Mouse (Mus musculus) layer of hippocampus, adult 11-12 months (tissue): ENCODE measurements around the gene Top1.

Experiments
- DNase-seq: peaks from one replicate; pipeline ENCODE4 v3.0.0; 2022; ENCODE audit warnings: low spot score

The Top1 gene

DNA sequence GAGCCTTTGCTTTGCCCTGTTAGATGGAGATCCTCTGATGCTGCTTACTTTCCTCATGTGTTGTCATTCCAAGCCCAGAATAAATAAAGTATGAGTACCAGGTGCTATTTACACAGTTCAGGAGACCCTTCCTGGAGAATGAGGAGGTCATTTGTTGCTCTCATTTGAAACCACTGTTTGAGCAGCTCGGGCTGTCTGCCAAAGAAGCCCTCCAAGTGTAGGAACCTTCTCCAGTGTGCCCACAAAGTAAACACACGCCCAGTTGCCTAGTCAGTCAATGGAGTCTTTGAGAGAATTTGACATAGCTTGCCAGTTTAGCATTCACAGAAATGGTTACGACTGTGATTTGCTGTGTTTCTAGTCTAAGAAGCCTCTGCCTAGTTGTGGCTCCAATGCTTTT is 73.1 kb downstream of the Top1 start:
- no peak for DNase-seq

DNA sequence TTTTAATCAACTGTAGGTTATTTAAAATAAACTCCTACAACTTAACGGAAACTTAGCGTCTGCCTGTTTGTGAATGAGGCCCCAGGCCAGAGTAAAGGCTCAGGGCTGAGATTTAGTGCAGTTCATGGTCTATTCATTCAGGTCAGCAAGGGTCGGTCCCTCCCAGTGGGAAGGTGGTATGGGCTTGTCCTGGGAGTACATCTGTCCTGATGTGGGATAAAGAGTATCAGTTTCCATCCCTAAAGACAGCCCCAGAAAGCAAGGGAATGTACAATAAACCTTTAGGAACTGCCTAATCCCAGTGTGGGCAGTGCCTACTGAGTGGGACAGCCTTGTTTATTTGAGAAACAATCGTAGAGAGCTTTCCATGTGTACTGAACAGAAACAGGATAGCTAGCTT is 77.0 kb downstream of the Top1 start:
- DNase-seq, result no peak

DNA sequence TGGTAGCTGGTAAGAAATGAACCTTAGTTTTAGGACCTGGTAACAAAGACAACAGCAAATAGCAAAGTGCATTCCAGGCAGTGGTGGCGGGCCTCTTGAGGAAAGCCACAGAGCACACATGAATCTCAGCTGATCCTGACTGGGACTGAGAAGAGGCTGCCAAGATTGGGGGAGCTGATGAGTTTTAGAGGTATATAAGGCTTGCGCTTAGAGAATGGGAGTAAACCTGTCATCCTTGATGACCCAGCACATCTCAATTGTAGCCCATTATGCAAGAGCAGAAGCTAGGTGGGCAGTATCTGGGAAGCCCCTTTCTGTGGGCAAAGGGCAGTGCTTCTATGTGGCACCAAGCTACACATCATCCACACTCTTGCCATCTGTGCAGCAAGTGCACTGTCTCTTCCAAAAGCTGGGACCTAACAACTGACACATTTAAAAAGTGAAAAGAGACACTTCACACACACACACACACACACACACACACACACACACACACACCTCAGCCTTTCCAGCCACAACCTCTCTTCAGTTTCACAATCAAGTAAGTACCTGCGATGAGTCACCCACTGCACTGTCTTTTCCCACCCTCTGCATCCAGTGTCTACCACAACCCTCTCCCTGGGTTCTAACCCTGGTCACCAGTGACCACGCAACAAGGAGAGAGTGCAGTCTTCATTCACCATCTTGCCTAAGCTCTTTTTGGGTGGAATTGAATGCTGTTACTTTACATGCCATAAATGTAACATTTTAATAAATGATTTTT is 78.1 kb downstream of the Top1 start:
- DNase-seq, result no peak

DNA sequence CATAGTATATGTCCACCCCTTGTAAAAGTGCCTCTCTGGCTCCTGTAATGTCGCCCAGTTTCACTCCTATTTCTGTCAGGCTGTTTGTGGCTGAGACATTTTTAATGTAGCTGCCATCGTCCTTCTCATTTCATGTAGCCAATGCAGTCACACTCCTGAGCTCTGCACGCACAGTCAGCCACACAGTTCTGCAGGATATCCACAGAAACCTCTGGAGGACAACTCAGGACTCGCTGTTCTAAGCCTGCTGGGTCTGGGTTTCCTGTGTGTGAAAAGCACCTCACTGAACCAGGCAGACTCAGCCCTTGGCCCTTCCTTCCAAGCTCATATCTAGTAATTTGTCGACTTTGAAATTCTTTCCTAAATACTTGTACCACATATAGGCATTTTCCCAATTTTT is 78.8 kb downstream of the Top1 start:
- no peak for DNase-seq

DNA sequence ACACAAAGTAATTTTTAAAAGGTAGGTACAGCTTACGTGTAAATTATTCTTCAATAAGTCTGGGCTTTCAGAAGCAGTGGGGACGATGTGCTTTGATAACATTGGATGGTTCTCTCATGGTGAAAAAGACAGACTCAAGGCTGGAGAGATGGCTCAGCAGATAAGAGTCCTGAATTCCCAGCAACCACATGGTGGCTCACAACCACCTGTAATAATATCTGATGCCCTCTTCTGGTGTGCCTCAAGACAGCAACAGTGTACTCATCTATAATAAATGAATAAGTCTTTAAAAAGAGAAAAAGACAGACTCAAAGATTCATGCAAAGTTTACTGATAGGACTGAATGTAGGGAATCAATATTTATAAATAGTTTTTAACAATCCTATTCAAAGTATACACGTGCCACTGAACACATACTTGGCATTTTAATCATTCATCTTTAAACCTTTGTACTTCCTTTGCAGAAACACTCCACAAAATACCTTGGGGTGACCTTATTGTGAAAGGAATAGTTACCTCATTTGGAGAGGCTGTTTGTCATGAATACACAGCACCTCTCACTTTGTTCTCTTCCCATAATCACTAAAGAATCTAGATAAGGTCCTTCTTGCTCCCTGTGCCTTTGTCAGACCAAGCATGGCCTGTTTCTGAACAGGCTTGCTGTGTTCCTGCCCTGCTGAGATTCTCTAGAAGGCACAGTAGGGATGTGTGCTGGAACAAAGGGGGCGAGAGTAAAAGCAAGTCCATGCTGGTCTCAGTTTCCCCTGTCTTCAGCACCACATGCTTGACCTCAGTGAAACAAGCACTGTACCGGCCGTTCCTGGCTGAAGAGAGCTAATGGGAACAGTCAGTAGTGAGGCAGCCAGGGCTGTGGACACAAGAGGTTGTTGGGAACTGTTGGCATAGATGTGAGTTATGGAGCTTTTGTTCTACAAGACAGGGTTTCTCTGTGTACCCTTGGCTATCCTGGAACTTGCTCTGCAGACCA is 80.5 kb downstream of the Top1 start:
- no peak for DNase-seq

DNA sequence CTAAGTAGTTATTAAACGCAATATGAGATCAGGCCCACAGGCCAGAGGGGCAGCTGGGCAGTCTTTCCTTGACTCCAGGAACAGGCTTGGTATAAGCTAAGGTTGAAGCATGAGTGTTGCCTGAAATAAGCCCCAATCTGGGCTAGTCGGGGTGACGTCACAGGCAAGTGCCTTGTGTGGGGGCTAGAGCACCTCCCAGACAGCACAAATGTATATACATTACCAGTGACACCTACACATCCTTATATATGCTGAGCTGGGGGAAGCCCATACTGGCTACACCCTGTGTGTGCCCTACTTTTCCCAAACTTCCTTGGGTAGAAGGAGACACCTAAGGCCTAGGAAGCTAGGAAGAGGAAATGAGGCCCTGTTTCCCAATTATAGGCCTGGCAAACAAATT is 83.3 kb downstream of the Top1 start:
- DNase-seq, result no peak

DNA sequence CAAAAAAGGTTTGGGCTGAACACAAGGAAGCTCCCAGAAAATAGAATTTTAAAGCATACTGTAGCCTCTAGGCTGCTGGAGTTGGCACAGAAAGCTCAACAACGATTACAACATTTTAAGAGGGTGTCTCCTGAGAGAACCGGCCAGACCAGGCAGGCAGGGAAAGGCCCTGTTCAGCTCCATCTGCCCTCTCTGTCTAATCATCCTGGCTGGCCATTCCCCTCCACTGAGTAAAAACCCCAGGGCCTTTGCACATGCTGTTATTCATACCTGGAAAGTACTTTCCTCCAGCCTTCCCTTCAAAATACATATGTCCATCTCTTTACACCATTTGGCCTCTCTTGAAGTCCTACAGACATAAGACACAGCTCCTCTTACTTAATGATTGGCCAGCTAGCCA is 83.7 kb downstream of the Top1 start:
- no peak for DNase-seq

DNA sequence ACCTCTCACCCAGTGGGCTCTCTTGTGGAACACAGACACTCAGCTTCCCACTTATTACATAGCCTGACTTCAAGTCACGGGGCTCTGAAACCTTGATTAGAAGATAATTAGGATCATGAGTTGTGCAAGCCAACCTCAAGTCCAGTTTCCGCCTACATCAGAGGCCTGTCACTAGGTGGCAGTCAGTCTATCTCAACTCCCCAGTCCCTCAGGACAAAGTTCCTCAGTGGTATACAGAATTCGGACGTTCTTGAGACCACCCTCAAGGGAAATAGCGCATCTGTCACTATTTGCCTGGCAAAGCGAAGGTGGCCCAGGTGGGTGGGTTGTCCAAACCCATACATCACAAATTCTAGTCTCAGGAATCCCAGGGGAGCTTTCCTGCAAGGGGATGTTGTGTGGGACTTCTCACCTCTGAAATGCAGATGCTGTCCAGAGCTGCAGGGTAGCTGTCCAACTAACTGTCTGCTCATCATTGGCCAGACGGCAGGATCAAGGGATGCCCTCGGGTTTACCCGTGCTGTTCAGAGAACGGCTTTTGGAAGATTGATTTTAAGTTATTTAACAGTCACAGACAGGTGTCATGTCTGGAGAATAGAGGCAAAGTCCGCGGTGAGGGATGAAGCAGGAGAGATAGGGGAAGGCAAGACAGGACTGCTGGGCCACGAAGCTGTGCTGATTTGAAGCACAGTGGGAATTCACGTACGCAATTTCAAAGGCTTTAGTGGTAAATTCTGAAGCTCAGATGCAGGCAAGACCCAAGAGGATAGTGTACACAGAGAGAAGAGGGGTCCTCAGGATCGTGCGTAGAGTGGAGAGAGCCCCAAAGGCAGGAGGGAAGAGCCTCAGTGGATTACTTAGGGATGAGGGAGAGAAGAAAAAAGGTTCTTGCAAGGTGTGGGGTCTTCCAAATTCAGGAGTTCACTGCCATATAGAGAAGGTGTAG is 84.4 kb downstream of the Top1 start:
- no peak for DNase-seq

DNA sequence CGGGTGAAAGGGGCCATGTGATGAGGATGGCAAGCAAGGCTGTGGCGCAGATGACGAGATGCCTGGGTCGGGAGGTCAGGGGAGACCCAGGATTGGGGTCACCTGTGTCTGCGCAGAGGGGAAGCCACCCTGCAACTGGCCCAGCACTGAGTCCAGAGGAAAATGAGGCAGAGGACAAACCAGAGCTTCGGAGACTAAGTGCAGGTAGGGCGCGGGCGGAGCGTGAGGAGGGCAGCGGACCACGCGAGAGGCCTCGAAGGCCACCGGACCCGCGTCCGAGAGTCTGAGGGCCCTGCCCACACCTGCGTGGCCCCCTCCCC is 85.1 kb downstream of the Top1 start:
- DNase-seq, result no peak

DNA sequence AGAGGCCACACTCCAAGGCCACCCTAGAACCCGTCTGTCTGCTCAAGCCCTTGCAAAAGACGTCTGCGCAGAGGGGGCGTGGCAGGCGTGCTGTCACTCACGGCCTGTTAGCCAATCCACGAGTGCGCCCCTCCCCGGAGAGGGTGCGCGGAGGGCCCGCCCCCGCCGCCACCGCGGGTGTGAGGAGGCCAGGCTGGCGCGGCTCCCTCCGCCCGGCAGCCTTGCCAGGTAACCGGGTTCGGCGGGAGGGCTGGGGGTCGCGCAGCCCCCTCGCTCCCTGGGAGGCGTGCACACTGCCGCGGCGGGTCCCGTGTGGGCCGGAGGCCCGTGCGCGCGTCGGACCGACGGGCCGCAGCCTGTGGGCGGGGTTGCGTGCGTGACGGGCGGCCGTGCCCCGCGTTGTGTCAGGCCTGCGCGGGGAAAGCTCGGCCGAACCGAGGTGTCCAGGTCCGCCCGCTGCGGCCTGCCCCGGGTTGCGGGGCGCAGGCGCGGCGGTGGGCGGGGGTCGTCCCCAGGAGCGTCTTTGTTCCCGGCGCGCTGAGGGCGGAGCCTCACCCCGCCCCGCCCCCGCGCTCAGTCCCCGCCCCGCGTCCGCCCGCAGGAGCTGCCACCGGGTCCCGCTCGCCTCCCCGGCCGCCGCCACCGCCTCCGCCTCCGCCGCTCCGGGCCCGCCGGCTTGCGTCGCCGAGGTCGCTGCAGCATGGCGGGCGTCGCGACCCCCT is 85.6 kb downstream of the Top1 start, which contains the start of gene Plcg1:
Gene Plcg1 (plus strand): TSS at position 184 of the 722 bp plus-strand sequence.
- DNase-seq, result peak; percentile 95

DNA sequence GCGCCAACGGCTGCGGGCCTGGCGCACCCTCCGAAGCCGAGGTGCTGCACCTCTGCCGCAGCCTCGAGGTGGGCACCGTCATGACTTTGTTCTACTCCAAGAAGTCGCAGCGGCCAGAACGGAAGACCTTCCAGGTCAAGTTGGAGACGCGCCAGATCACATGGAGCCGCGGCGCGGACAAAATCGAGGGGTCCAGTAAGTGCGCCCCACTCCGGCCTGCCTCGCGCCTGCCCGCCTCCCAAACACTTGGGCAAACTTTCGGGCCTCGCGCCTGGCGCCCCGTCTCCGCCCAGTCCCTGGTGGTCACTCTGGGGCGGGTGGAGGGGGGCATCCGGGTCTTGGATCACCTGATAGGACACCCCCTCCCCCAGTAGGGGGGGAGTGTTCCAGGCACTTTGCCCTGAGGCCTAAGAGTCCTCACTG is 86.2 kb downstream of the Top1 start:
- peak; percentile 69 for DNase-seq

DNA sequence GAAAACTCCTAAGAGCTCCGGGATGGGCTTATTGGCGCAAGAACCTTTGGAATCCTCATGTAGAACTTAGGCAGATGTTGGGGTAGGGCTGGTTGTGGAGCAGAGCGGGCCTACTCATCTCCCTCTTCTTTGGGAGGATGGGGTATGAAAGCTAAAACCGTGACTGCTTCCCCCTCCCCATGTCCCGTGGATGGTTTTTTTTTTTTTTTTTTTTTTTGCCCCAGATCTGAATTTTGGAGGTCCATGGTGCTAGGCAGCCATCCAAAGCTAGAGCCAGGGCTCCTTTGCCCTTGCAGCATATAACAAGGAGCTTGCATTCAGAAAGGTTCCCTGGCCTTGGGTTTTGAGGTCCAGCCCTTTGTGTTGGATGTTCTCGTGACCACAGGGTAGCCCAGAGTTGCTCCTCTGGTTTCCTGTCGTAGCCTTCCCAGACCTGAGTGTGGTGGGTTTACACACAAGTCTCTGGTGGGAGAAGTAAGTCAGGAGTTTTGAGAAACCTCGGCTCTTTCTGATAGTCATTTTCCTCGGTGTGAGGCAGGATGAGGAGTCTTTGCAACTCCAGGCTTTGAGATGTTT is 86.8 kb downstream of the Top1 start:
- DNase-seq, result no peak

DNA sequence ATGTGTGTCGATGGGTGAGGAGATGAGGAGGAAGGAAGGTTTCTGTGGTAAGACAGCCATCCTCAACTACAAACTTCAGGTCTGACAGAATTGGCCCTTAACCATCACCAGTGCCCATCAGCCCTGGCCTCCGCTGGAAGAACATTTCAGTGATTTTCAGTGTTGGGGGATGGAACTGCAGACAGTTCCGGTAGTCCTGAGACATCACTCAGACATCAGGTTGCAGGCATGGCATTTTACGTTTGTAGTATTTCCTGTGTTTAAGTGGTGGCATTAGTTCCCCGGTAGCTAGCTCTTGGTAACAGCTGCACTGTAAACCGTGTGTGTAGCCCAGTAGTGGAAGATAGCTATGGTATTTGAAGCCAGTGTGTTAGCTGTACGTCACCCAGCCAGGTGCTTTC is 87.4 kb downstream of the Top1 start:
- no peak for DNase-seq

DNA sequence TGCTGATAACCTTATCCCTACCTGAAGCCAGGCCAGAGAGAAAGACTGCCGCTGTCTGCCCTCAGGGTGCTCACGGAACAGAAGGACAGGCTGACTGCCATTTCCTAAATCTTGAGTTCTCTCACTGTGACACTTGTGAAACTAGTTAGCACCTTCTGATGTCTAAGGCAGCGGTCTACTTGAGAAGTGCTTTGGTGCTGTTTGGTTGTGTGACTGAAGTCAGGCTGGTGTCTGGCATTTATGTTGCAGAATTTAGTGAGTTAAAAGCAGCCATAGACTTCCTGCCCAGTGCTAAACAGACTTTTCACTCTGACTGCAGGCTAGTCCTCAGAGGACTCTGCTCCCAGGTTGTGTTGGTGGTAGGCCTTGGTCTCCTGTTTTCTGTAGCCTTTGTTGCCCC is 88.6 kb downstream of the Top1 start:
- no peak for DNase-seq

DNA sequence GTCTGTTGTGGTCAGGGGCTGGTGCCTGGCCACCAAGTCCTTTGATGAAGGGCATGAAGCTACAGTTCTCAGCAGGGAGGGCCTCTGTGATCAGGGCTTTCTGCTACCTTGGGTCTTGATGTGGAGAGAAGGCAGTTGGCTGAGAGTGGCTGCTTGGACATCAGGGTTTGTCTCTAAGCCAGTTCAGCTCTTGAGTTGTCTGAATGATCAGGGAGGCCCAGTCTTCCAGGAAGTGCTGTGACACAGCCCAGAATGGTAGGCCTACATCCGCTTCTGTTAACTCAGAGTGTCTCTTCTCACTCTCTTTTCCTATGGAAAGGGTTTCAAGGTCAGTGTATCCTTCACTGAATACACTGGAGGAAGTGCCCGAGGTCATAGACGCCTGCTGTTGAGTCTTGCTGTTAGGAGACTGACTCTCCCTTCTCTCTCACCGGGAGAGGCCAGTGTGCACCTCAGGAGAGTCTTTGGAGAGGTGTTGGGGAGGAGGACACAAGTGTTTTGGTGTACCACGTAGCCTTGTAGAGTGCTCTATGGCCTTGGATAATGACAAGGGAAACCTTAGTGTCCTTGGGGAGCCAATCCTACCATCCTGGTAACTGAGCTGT is 90.1 kb downstream of the Top1 start:
- no peak for DNase-seq

DNA sequence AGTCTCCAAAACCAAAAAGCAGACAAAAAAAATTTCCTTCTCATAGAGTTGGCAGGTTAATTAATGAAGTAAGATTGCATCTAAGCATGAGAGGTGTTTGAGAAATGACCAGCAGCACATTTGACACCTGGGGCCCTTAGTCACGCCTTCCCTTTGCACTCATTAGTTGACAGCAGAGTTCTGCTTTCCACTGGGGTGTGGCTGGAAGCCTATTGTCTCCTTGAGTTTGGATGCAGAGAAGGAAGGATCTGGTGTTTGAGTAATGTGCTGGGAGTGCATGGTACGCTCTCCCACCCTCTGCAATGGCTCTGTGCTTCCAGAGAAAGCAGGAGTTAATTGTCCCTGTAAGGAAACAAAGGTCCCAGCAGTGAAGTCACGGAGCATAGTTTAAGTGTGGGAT is 90.8 kb downstream of the Top1 start:
- DNase-seq, result no peak

DNA sequence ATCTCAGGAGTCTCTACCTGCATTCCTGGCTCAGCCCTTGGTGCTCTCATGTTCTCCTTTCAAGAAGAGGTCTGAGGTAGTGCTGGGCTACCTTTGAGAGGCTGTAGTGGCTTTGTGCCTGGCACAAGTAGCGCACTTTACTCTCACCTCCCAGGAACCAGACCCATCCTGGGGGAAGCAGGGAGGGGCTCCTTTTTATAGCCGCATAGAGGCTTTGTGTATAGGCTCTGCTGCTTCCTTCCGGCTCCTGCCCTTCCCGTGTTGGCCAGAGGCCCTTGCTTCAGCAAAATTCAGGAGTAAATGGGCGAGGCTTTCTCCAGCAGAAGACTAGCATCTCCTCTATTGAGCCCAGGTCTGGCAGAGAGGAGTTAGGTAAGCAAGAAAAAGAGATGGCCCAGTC is 92.7 kb downstream of the Top1 start:
- DNase-seq, result no peak

DNA sequence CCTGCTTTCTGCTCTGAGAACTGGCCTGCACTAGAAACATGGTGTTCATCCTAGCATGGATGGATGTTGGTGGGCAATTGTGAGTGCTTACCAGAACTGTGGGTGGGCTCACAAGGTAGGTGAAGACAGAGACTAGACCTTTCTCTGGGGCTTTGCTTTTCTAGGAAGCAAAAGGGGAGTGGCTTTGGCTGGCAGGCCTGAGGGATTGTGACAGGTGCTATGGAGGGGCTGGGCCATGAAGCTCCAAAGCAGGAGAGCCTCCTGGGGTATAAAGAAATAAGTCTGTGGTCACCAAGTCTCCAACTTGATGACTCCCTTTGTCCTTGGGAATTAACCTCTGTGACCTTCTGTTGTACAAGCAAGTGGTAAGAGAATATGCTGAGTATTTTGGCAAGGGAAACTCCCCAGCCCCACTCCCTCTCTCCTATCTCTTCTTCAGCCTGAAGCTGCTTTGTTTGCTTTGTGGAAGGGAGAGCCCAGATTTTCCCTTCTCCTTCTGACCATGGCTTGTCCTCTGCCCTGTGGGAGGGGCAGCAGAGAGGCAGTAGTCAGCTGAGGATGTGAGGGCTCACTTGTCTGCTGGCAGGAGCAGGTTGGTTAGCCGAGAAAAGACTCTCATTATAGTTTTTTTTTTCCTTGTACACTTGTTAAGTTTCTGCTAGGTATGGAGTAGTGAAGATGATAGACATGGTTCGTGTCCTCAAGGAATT is 94.1 kb downstream of the Top1 start:
- DNase-seq, result no peak

DNA sequence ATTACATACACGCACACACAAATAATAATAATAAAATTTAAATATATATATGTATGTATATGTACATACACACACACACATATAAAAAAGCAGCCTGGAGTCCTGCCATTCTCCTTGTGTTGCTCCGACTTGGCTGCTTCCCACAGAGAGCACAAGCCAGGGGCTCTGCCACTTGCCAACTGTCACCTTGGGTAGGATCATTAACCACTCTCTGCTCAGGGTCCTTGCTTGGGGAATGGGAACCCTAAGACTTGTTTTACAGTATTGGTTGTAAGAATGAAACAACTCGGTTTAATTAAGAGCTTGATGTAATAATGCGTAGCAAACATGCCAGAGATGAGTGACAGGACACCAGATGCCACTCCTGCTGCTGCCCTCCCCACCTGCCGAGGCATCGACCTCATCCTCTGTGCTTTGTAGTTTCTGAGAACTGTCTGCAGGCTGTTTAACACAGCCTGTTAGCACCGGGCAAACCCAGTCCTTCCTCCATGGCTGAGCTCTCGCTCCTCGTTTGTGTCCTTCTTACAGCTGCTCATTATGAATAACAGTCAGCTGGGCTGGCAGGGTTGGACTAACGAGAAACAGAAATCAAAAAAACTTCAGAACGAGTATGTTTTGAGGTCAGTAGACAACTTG is 95.0 kb downstream of the Top1 start:
- no peak for DNase-seq

DNA sequence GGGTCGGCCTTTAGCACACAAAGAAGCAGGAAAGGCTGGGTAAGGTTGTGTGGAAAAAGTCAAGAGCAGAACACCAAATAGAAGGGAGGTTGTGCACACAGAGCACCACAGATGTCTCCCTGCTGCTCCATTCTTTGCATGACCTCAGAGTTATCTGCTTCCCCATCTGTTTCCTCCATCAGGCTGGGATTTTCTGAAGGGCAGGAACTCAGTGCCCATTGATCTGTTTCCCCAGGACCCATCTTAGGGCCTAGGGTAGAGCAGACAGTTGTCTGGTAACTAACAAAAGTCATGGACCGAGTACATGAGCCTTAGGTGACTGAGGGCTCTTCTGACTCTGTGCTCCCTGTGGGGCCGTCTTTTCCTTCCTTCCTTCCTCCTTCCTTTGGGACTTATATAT is 95.9 kb downstream of the Top1 start:
- no peak for DNase-seq
